Mouse (Mus musculus) R1 (cell line): ENCODE results near the gene Olfr684.

Experiments
- DNase-seq: peaks from one replicate; pipeline ENCODE4 v3.0.0-alpha.2; 2018; ENCODE audit warnings: low read depth, low spot score

Gene Olfr684

DNA sequence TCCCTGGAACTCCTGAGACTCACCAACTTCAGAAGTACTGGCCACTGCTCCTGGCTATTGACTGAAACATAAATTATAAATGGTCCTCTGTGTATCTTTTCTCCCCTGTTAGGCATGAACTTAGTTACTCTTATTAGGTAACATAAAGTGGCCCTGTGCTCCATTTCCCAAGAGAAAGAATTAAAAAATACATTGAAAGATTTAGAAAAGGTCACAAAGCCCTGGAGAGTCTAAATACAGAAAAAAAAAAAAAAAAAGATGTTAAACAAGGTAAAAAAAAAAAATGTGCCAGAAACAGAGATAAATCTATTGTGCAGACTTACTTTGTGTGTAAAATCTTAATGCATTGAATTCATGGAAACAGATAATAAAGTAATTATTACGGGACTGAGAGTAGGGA is at the start of gene Olfr684:
TSS of gene Olfr684 (minus strand) at position 101 of the 400 bp plus-strand sequence.
- no peak for DNase-seq

DNA sequence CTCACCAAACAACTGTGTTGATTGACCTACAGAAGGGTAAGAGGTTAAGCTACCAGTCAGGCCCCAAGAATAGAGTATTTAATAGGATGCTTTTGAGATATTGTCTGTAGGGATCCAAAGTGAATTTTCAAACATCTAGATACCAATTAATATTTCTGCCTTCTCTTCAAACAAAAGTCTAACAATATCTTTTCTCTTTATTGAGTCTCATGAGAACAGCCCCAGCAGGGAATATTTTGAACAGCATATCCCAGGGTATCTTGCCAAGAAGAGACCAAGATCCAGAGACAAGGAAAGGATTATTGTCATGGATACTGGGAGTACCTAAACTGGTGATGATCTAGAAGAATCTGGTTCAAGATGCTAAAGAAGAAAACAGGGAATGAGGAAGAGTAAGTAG is 43.9 kb upstream of the Olfr684 start, which contains the start of gene Olfr686:
TSS of gene Olfr686 (minus strand) at position 101 of the 400 bp plus-strand sequence.
- no peak for DNase-seq

DNA sequence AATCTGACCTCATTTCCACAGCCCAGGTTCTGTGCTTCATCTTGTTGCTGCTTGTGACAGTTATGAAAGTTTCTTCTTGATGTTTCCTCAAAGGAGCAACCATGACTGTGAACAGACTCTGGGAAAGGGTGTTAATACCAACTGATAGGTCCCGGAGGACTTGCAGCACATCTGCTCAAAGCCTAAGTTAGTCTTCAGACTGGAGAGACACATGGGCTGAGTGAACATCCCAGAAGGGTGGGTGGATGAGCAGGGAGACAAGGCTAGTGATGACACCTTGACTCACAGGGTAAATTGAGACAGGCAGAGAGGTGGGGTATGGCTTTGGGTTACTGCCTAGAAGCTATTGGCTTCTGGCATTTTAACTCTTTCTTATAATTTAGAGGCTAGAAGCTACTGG is 22.5 kb upstream of the Olfr684 start, which contains the start of gene Olfr685:
TSS of gene Olfr685 (minus strand) at position 101 of the 400 bp plus-strand sequence.
- no peak for DNase-seq

DNA sequence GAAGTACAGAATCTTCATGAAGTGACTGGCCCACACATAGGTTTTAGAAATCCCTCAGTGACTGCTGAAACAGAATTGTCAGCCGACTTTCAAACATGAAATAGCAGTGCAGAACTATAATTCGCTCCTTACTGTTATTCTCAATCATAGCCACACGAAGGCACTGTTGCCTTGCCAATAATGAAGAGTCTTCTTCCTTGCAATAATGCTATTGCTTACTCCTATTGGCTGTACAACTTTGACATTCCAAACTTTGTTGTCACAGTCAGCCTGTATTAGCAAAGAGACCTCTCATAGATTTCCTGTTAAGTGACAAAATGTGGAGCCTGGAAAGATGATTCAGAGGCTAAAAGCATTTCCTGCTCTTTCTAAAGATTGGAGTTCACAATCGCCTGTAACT is 7.3 kb upstream of the Olfr684 start:
- DNase-seq, result peak; percentile 14

DNA sequence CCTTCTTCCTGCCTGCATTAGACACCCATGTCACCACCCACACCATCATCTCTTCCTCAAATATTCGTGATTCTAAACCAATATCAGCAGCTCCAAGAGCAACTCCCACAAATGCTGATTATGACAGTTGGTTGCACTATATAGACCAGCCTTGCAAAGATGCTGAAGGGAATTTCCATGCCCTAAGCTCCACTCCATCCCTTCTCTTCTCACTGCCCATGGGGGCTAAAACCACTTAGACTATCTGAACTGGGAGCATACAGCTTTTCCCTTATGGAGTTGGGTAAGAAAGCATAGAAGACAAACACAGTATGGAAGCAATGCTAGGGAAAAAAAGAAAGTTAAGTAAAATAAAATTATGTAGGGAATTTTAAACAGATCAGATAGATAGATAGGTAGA is 16.5 kb downstream of the Olfr684 start, which contains the start of gene Olfr683:
TSS of gene Olfr683 (minus strand) at position 101 of the 400 bp plus-strand sequence.
- DNase-seq, result no peak

DNA sequence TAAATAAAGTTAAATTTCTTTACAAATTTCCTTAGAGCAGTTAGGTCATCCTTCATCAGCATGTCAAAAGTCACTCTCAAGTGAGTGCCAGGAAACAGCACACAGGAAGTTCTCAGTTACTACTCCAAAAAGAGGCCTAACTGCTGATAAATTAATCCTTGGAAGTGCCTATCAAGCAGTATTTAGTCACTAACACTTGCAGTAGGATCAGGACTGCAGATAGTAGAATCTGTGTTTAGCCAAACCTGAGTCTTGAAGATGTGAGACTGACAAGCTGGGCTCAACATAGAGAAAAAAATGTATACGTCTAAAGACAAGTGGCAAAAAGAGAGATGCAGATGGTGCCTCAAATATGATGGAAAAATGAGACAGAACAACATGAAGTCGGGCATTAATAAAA is 22.2 kb downstream of the Olfr684 start:
- DNase-seq, result no peak

DNA sequence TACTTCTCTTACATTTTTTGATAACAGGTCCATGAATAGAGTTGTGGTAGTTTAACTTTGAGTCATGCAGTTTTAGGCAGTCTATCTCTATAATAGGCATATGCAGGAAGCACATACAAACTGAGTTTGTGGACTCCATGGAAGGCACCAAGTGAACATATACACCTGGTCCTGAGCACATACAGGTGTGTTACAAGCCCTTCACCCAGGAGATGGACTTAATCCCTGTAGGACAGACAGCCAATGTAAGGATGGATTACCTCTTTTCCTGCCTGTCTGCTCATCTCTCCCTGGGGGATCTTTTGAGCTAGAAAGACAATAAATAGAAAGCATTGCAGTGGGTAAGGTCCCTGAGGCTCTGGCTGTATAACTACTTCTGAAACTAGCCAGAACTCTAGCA is 46.9 kb downstream of the Olfr684 start, which contains the start of gene Olfr681:
TSS of gene Olfr681 (plus strand) at position 301 of the 400 bp plus-strand sequence.
- no peak for DNase-seq
